Mouse (Mus musculus): ENCODE data around the gene Ulk2. TPM values are rescaled to one million over a fixed set of nuclear protein-coding genes. Genes with fewer than 3 reads are reported as not detected.
"Not testable (repeated sequence)": the region's sequence is repeated elsewhere in the genome, so short reads cannot be mapped to it uniquely, and the experiment has no call there.

Ulk2 gene
- total RNA-seq (2022), result 10 to 100 TPM; 32.9 to 41.0 (median 38.6) TPM

- peak; percentile 79 for DNase-seq
These were observed at the start of gene Ulk2 for GRCm38 (mm10) chr11:61854988-61855411. TSS of gene Ulk2 (minus strand) at chr11:61855073.

GRCm38 (mm10) chr11:61882183-61882582 lies 27.3 kb upstream of the Ulk2 start:
- no peak for DNase-seq

GRCm38 (mm10) chr11:61879921-61880320 lies 25.0 kb upstream of the Ulk2 start:
- DNase-seq, result peak; percentile 50

- no peak for DNase-seq
These were observed 17.0 kb upstream of the Ulk2 start for GRCm38 (mm10) chr11:61871881-61872280.

- no peak for DNase-seq
These were observed 12.0 kb upstream of the Ulk2 start for GRCm38 (mm10) chr11:61866856-61867255.

- DNase-seq, result no peak
These were observed 7.1 kb upstream of the Ulk2 start for GRCm38 (mm10) chr11:61861781-61862547.

GRCm38 (mm10) chr11:61859316-61859715 lies 4.4 kb upstream of the Ulk2 start:
- DNase-seq, result no peak

GRCm38 (mm10) chr11:61855539-61855938 lies 666 bp upstream of the Ulk2 start:
- no peak for DNase-seq

GRCm38 (mm10) chr11:61854211-61854987 lies 474 bp downstream of the Ulk2 start:
- DNase-seq, result peak; percentile 84

- DNase-seq, result no peak
These were observed 1.2 kb downstream of the Ulk2 start for GRCm38 (mm10) chr11:61853659-61854058.

- no peak for DNase-seq
These were observed 2.0 kb downstream of the Ulk2 start for GRCm38 (mm10) chr11:61852916-61853315.

- DNase-seq, result no peak
These were observed 3.7 kb downstream of the Ulk2 start for GRCm38 (mm10) chr11:61851195-61851594.

- not testable (repeated sequence) for DNase-seq
These were observed 14.2 kb downstream of the Ulk2 start for GRCm38 (mm10) chr11:61840663-61841062.

- no peak for DNase-seq
These were observed 14.9 kb downstream of the Ulk2 start for GRCm38 (mm10) chr11:61839940-61840339.

- DNase-seq, result no peak
These were observed 15.7 kb downstream of the Ulk2 start for GRCm38 (mm10) chr11:61839182-61839581.

GRCm38 (mm10) chr11:61809793-61810192 lies 45.1 kb downstream of the Ulk2 start:
- no peak for DNase-seq

- DNase-seq, result no peak
These were observed 46.2 kb downstream of the Ulk2 start for GRCm38 (mm10) chr11:61808551-61809117.

- DNase-seq, result no peak
These were observed 61.4 kb downstream of the Ulk2 start for GRCm38 (mm10) chr11:61793441-61793840.

GRCm38 (mm10) chr11:61788550-61788949 lies 66.3 kb downstream of the Ulk2 start:
- DNase-seq, result no peak

GRCm38 (mm10) chr11:61782526-61782925 lies 72.3 kb downstream of the Ulk2 start:
- not testable (repeated sequence) for DNase-seq

GRCm38 (mm10) chr11:61774551-61775149 lies 80.2 kb downstream of the Ulk2 start:
- no peak for DNase-seq

GRCm38 (mm10) chr11:61761584-61762407 lies 93.1 kb downstream of the Ulk2 start, which contains the start of gene Prpsap2:
TSS of gene Prpsap2 (minus strand) at chr11:61762088.
- DNase-seq, result peak; percentile 99

All from adrenal gland, adult 8-10 months (tissue).